Mouse (Mus musculus) erythroblast, adult 5-6 weeks (primary cell): ENCODE measurements at regions not wholly inside any gene's neighbourhood (a gene's known extent, or its start where the extent isn't known, plus 50 kb on each side); places are given as distances from the start of the nearest gene placed in this dataset.
"Not testable (repeated sequence)": the region's sequence is repeated elsewhere in the genome, so short reads cannot be mapped to it uniquely, and the experiment has no call there.

Experiments used
- ATAC-seq: replicated peaks from 2 replicates; pipeline ENCODE4 v1.8.0; 2016; ENCODE audit warnings: moderate number of reproducible peaks, mild to moderate bottlenecking, moderate TSS enrichment, inconsistent platforms; ENCODE audit not compliant: poor library complexity, low FRiP score, severe bottlenecking

- ATAC-seq: no peak
These were observed 144.5 kb downstream of the Tmem121 start for GRCm38 (mm10) chr12:113330266-113330665.

DNA sequence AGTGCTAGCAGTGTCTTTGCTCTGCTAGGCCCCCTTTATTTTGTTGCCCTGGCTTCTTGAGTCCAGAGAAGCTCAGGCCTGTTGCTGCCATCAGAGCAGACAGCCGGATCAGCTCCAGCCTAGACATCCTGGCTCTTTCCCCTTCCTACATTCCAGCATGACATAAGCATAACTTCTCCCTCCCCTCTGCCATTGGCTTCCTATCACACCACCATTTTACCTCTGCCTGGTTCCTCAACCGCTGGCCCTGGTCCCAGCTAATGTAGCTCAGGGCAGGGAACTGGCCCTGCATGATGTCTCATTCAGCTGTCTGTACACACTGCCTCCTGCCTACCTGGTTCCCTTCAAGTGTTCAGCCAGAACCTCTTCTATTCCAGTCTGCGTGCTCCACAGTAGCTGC lies 146.5 kb downstream of the Tmem121 start:
- ATAC-seq: no peak

- no peak for ATAC-seq
These were observed 147.7 kb downstream of the Tmem121 start for GRCm38 (mm10) chr12:113333399-113333798.

DNA sequence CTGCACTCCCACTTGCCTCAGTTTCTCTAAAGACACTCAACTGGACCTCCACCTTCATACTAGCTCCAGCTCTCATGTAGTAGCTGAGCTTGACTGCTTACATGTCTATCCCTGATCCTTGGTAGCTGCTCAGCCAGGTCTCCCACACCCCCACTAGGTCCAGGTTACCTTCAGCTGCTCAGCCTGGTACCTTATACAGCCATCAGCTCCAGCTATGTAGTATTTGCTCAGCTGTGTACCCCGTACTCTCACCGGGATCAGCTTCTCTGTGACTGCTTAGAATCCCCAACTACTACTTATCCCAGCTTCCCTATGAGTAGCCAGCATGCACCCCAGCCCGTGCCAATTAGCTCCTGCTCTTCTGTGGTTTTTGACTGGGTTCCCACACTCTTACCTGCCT lies 148.1 kb downstream of the Tmem121 start:
- ATAC-seq: not testable (repeated sequence)

- no peak for ATAC-seq
These were observed 151.5 kb downstream of the Tmem121 start for GRCm38 (mm10) chr12:113337271-113337670.

- no peak for ATAC-seq
These were observed 150.4 kb upstream of the Adam6b start for GRCm38 (mm10) chr12:113338891-113339290.

- no peak for ATAC-seq
These were observed 148.3 kb upstream of the Adam6b start for GRCm38 (mm10) chr12:113341046-113341445.

- no peak for ATAC-seq
These were observed 134.2 kb upstream of the Adam6b start for GRCm38 (mm10) chr12:113355132-113355531.

DNA sequence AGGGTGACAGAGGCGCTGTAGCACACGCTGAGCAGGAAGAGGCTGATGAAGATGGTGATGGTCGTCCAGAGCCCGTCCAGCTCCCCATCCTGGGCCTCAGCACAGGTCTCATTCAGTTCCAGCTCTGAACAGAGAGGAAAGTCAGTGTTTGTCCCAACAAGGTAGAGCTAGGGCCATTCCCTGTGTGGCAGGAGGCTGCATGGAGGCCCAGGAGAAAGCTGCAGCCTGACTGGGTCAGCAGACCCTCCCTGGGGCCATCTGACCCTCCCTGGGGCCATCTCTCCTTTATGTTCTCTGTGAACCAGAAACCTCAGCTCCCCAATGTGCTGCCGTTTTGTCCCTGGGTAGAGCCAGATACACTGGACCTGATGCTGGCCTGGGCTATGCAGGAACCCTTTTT lies 131.2 kb upstream of the Adam6b start:
- ATAC-seq: no peak

DNA sequence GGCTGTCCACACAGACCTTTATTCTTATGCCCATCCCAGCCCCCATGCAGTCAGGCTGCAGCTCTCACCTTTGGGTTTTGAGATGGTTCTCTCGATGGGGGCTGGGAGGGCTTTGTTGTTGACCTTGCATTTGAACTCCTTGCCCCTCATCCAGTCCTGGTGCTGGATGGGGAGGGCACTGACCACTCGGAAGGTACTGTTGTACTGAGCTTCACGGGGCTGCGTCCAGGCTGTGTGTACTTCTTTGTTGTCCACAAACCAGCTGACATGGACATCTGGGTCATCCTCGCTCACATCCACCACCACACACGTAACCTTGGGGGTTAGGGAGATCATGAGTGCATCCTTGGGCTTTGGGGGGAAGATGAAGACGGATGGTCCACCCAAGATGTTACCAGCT lies 129.3 kb upstream of the Adam6b start:
- ATAC-seq: no peak

- ATAC-seq: no peak
These were observed 126.8 kb upstream of the Adam6b start for GRCm38 (mm10) chr12:113362409-113363038.

GRCm38 (mm10) chr12:113364023-113364422 lies 125.3 kb upstream of the Adam6b start:
- no peak for ATAC-seq

- no peak for ATAC-seq
These were observed 124.9 kb upstream of the Adam6b start for GRCm38 (mm10) chr12:113364437-113364836.

DNA sequence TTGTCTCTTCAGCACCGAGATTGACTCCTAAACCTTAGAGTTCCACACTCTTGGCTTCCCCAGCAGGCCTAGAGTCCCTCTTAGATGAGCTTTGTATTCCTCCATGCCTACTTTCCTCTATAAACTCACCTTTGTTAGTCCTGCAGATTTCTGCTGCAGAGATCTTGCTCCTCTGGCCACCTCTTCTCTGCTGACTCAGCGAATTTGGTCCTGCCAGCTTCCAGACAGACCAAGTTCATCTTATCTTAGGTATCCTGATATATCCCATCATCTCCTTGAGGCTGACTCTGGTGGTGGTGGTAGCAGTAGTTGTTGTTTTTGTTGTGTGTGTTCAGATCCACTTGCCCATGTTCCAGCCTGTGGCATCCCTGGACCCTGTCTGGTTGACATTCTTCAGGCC lies 123.5 kb upstream of the Adam6b start:
- ATAC-seq: no peak

DNA sequence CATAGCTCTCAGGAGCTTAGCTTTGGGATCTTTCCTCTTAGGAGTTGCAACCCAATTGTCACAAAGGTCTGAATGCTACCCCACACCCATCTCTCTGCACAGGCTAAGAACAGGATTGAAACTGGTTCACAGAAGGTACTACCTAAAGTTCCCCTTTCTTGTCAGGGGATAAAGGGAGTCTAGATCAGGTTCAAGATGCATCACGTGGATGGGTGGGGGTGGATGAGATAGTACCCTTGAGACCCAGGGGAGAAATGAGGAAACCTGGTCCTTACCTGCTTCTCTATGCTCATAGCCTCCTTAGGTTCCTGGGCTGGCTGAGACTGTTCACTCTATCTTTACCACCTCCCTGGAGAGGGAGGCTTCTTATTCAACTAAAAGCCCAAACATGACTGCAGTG lies 122.9 kb upstream of the Adam6b start:
- ATAC-seq: no peak

- ATAC-seq: no peak
These were observed 87.7 kb upstream of the Adam6b start for GRCm38 (mm10) chr12:113401578-113402113.

DNA sequence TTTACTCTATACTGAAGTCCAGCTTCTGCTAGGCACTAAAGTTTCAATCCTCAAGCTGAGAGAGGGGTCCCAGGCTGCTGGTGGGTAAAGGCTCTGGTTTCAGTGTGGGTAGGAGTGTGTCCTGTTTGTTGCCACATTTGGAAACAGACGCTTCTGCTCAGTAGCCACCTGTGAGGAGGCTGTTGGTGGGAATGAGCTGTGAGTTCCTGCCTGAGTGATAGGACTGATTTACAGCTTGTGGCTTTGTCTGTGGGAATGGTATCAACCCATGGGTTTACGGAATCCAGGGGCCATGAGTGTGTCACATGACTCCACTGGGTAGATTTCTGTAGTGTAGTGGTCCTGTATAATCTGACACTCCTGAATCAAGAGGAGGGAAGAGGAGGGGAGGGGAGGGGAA lies 86.5 kb upstream of the Adam6b start:
- no peak for ATAC-seq

GRCm38 (mm10) chr12:113411113-113411512 lies 78.2 kb upstream of the Adam6b start:
- no peak for ATAC-seq

GRCm38 (mm10) chr12:113413996-113414395 lies 75.3 kb upstream of the Adam6b start:
- ATAC-seq: no peak

- no peak for ATAC-seq
These were observed 71.8 kb upstream of the Adam6b start for GRCm38 (mm10) chr12:113417521-113417920.

DNA sequence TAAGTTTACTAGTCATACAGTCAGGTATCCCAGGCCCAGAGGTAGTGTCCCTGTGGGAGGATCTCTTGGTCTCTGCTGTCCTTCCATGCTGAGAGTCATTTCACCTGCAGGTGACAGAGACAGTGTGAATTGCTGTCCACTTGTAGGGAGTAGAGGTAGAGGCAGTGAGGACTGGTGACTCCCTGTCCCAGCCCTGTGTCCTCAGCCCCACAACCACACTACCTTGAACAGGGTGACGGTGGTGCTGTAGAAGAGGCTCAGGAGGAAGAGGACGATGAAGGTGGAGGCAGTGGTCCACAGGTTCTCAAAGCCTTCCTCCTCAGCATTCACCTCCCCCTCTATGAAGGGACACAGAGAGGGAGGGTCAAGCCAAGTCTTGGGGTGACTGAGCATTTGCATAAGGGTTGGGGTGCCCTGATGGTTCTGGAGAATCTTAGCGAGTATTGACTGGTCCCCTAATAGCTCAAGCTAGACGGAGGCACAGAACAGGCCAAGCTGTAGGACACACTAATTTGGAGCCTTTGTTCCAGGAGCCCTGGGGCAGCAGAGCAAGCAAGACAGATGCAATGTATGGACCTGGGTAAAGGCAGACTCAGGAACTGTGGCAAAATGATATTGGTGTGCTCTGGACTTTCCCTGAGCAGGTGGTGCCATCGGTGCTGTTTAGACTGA lies 70.4 kb upstream of the Adam6b start:
- no peak for ATAC-seq
